ENCODE assay signal across 8 mouse cellular contexts in genomic region chr7:82869231-82870147, GRCm38 (mm10). TPM values are rescaled to one million over a fixed set of nuclear protein-coding genes. Genes with fewer than 3 reads are reported as not detected.
A peak's percentile ranks its signal among the peaks of the same experiment; 100 is the strongest.
DNase-seq lines count a peak whose midpoint lies in the region; ATAC-seq and TF ChIP-seq lines count a peak whose summit lies in the region.

No protein-coding gene starts in this region.

- peaks cover 39% of the 10 kb centered on the region for H3K4me1 ChIP-seq in erythroblast, embryonic 14.5 days (ENCODE audit: control insufficient read depth)
- no peaks in the 10 kb centered on the region for H3K4me1 ChIP-seq in embryonic facial prominence, embryonic 11.5 days (ENCODE audit: control insufficient read depth, insufficient read depth, low read length)
- H3K4me1 ChIP-seq in heart, embryonic 12.5 days (replicated peaks): peaks cover 24% of the 10 kb centered on the region
- peaks cover 23% of the 10 kb centered on the region for H3K4me1 ChIP-seq in kidney, embryonic 16.5 days (ENCODE audit: insufficient read depth, low read length)
- peaks cover 28% of the 10 kb centered on the region for H3K4me1 ChIP-seq in limb, embryonic 15.5 days
- peaks cover 7% of the 10 kb centered on the region for H3K4me1 ChIP-seq in midbrain, postnatal 0 days (ENCODE audit: insufficient read depth, low read length)

- peak overlapping the region; percentile 98 for H3K4me2 ChIP-seq in embryonic facial prominence, embryonic 11.5 days (ENCODE audit: low read depth, low read length)
- H3K4me2 ChIP-seq in heart, embryonic 12.5 days: peak overlapping the region; percentile 92
- peak overlapping the region; percentile 93 for H3K4me2 ChIP-seq in kidney, embryonic 16.5 days (replicated peaks; ENCODE audit: low read depth, low read length)
- H3K4me2 ChIP-seq in limb, embryonic 15.5 days: peak overlapping the region; percentile 92
- peak overlapping the region; percentile 95 for H3K4me2 ChIP-seq in midbrain, postnatal 0 days (ENCODE audit: low read depth, low read length, poor library complexity, severe bottlenecking)

- H3K4me3 ChIP-seq in erythroblast, embryonic 14.5 days (replicated peaks): peak overlapping the region; percentile 17
- peak overlapping the region; percentile 99 for H3K4me3 ChIP-seq in embryonic facial prominence, embryonic 11.5 days (ENCODE audit: low read depth, low read length)
- peak overlapping the region; percentile 73 for H3K4me3 ChIP-seq in heart, embryonic 12.5 days
- H3K4me3 ChIP-seq in kidney, embryonic 16.5 days (ENCODE audit: low read length): peak overlapping the region; percentile 92
- H3K4me3 ChIP-seq in limb, embryonic 15.5 days: peak overlapping the region; percentile 81
- H3K4me3 ChIP-seq in midbrain, postnatal 0 days (ENCODE audit: low read depth, low read length): peak overlapping the region; percentile 64

- no peak for TF ChIP-seq CTCF in midbrain, postnatal 0 days (IDR thresholded peaks at IDR 0.05)

- peak overlapping the region; percentile 100 for H3K9ac ChIP-seq in embryonic facial prominence, embryonic 11.5 days (replicated peaks; ENCODE audit: low read length)
- peak overlapping the region; percentile 93 for H3K9ac ChIP-seq in heart, embryonic 12.5 days
- H3K9ac ChIP-seq in kidney, embryonic 16.5 days (replicated peaks; ENCODE audit: low read length): peak overlapping the region; percentile 96
- H3K9ac ChIP-seq in limb, embryonic 15.5 days: peak overlapping the region; percentile 89
- H3K9ac ChIP-seq in midbrain, postnatal 0 days (replicated peaks; ENCODE audit: low read length, poor library complexity, severe bottlenecking): peak overlapping the region; percentile 99

- H3K36me3 ChIP-seq in erythroblast, embryonic 14.5 days (ENCODE audit: control insufficient read depth): no peaks in the 10 kb centered on the region
- H3K36me3 ChIP-seq in embryonic facial prominence, embryonic 11.5 days (replicated peaks; ENCODE audit: control insufficient read depth, insufficient read depth, low read depth, low read length): peaks cover 11% of the 10 kb centered on the region
- H3K36me3 ChIP-seq in heart, embryonic 12.5 days: peaks cover 18% of the 10 kb centered on the region
- 0 out of 2 replicates have a peak, but pooled peaks cover 5% of the 10 kb centered on the region for H3K36me3 ChIP-seq in kidney, embryonic 16.5 days (ENCODE audit: insufficient read depth, low read length)
- peaks cover 12% of the 10 kb centered on the region; the same call in 1 of the 2 replicates for H3K36me3 ChIP-seq in limb, embryonic 15.5 days
- H3K36me3 ChIP-seq in midbrain, postnatal 0 days (ENCODE audit: insufficient read depth, low read length): peaks cover 14% of the 10 kb centered on the region

- no peak for ATAC-seq in erythroblast, adult 5-6 weeks (replicated peaks; ENCODE audit: low FRiP score, poor library complexity, severe bottlenecking)
- no peak for ATAC-seq in embryonic facial prominence, embryonic 11.5 days (replicated peaks; ENCODE audit: insufficient number of reproducible peaks, low FRiP score, low TSS enrichment, low read depth)
- no peak for ATAC-seq in heart, embryonic 12.5 days (ENCODE audit: insufficient number of reproducible peaks, low FRiP score)
- no peak for ATAC-seq in kidney, embryonic 16.5 days (ENCODE audit: low FRiP score, low TSS enrichment)
- ATAC-seq in limb, embryonic 15.5 days (ENCODE audit: insufficient number of reproducible peaks, low FRiP score, low TSS enrichment, low read depth): no peak
- no peak for ATAC-seq in midbrain, postnatal 0 days (ENCODE audit: low FRiP score)

- peaks cover 60% of the 10 kb centered on the region for H3K27me3 ChIP-seq in erythroblast, embryonic 14.5 days (ENCODE audit: control insufficient read depth)
- H3K27me3 ChIP-seq in embryonic facial prominence, embryonic 11.5 days (ENCODE audit: control insufficient read depth, insufficient read depth, low read length): no peaks in the 10 kb centered on the region
- H3K27me3 ChIP-seq in heart, embryonic 12.5 days (replicated peaks): no peaks in the 10 kb centered on the region
- H3K27me3 ChIP-seq in kidney, embryonic 16.5 days (ENCODE audit: insufficient read depth, low read length): no peaks in the 10 kb centered on the region
- no peaks in the 10 kb centered on the region for H3K27me3 ChIP-seq in limb, embryonic 15.5 days
- H3K27me3 ChIP-seq in midbrain, postnatal 0 days (ENCODE audit: insufficient read depth, low read length): no peaks in the 10 kb centered on the region

- DNase-seq in embryonic facial prominence, embryonic 11.5 days (ENCODE audit: low spot score): peak; percentile 69
- DNase-seq in midbrain, postnatal 0 days (ENCODE audit: low spot score): peak; percentile 59
- DNase-seq in thymus, postnatal 0 days (ENCODE audit: low spot score): peak; percentile 40

- peaks cover 8% of the 10 kb centered on the region; the same call in 1 of the 2 replicates for H3K9me3 ChIP-seq in erythroblast, embryonic 14.5 days (ENCODE audit: control insufficient read depth, low read length)
- no peaks in the 10 kb centered on the region for H3K9me3 ChIP-seq in embryonic facial prominence, embryonic 11.5 days (replicated peaks; ENCODE audit: control insufficient read depth, low read length)
- H3K9me3 ChIP-seq in heart, embryonic 12.5 days (replicated peaks): no peaks in the 10 kb centered on the region
- no peaks in the 10 kb centered on the region for H3K9me3 ChIP-seq in kidney, embryonic 16.5 days (ENCODE audit: low read length)
- H3K9me3 ChIP-seq in limb, embryonic 15.5 days: no peaks in the 10 kb centered on the region
- H3K9me3 ChIP-seq in midbrain, postnatal 0 days (ENCODE audit: low read length): no peaks in the 10 kb centered on the region

- peak overlapping the region; percentile 100 for H3K27ac ChIP-seq in embryonic facial prominence, embryonic 11.5 days (replicated peaks; ENCODE audit: low read depth, low read length)
- peak overlapping the region; percentile 96 for H3K27ac ChIP-seq in heart, embryonic 12.5 days (ENCODE audit: poor library complexity, severe bottlenecking)
- no peak overlapping the region for H3K27ac ChIP-seq in kidney, embryonic 16.5 days (ENCODE audit: low read length)
- peak overlapping the region; percentile 99 for H3K27ac ChIP-seq in limb, embryonic 15.5 days
- peak overlapping the region; percentile 97 for H3K27ac ChIP-seq in midbrain, postnatal 0 days (ENCODE audit: low read depth, low read length)

- WGBS in embryonic facial prominence, embryonic 11.5 days: under 1% methylated on average over 55 of the region's 56 CpGs
- WGBS in heart, embryonic 12.5 days: 5% methylated on average over 56 of the region's 56 CpGs
- WGBS in kidney, embryonic 16.5 days: 4% methylated on average over 56 of the region's 56 CpGs
- WGBS in limb, embryonic 15.5 days: 3% methylated on average over 56 of the region's 56 CpGs
- WGBS in midbrain, postnatal 0 days: 2% methylated on average over 56 of the region's 56 CpGs

RNA-seq across cellular contexts. Expression of gene Mex3b, which starts 2.4 kb away (rescaled TPM):
- polyA plus RNA-seq in erythroblast, embryonic 14.5 days (2012): 0.01 and 0.02 TPM in 2 replicates
- total RNA-seq in erythroblast, adult 5-6 weeks (2015; ENCODE audit: low replicate concordance): 0.77 and 0.84 TPM in 2 replicates
- 0.77 and 0.98 TPM in 2 replicates for total RNA-seq in erythroblast, adult 5-6 weeks (2017; ENCODE audit: low replicate concordance)
- 39.7 and 41.6 TPM in 2 replicates for polyA plus RNA-seq in embryonic facial prominence, embryonic 11.5 days (2014; fragmentation: Nextera tagmentation; extraction: Ambion mirVana)
- polyA plus RNA-seq in heart, embryonic 12.5 days (2016; fragmentation: Nextera tagmentation; extraction: Ambion mirVana): 15.6 and 17.1 TPM in 2 replicates
- 9.9 and 10.5 TPM in 2 replicates for polyA plus RNA-seq in kidney, embryonic 16.5 days (2015; fragmentation: Nextera tagmentation; extraction: Ambion mirVana)
- polyA plus RNA-seq in limb, embryonic 15.5 days (2015; fragmentation: Nextera tagmentation; extraction: Ambion mirVana): 14.7 and 17.8 TPM in 2 replicates
- 101 and 105 TPM in 2 replicates for total RNA-seq in midbrain, postnatal 0 days (2014; rRNA removed)
- polyA plus RNA-seq in midbrain, postnatal 0 days (2015; fragmentation: Nextera tagmentation; extraction: Ambion mirVana): 14.5 and 17.1 TPM in 2 replicates
- 9.5 and 10.1 TPM in 2 replicates for polyA plus RNA-seq in thymus, postnatal 0 days (2015; fragmentation: Nextera tagmentation; extraction: Ambion mirVana)

Comparison
In these comparisons a context has a peak if more than half of its experiments do, and no peak if none do; other contexts are left out.
1. H3K4me3 ChIP-seq: peak in every context shown above with its lines; median percentile 99 in embryonic facial prominence, embryonic 11.5 days; 92 in kidney, embryonic 16.5 days; 81 in limb, embryonic 15.5 days; 73 in heart, embryonic 12.5 days; 64 in midbrain, postnatal 0 days; 17 in erythroblast, embryonic 14.5 days.
2. RNA of gene Mex3b, which starts 2.4 kb away (polyA plus RNA-seq): 39.7 to 41.6 TPM in embryonic facial prominence, embryonic 11.5 days, 14.7 to 17.8 TPM in limb, embryonic 15.5 days, 14.5 to 17.1 TPM in midbrain, postnatal 0 days, 15.6 to 17.1 TPM in heart, embryonic 12.5 days, 9.9 to 10.5 TPM in kidney, embryonic 16.5 days and 9.5 to 10.1 TPM in thymus, postnatal 0 days; 0.01 to 0.02 TPM in erythroblast, embryonic 14.5 days; every median in the first group is over 10 times any median in the second.
3. Peak in every context shown above with its lines, with median percentiles within 50 percentile points of each other: DNase-seq, H3K4me2 ChIP-seq and H3K9ac ChIP-seq.